Mouse (Mus musculus): ENCODE data around the gene Bri3. TPM values are rescaled to one million over a fixed set of nuclear protein-coding genes. Genes with fewer than 3 reads are reported as not detected.

The Bri3 gene
- total RNA-seq, 1 experiment from 2014 or later: 15.3 TPM

DNA sequence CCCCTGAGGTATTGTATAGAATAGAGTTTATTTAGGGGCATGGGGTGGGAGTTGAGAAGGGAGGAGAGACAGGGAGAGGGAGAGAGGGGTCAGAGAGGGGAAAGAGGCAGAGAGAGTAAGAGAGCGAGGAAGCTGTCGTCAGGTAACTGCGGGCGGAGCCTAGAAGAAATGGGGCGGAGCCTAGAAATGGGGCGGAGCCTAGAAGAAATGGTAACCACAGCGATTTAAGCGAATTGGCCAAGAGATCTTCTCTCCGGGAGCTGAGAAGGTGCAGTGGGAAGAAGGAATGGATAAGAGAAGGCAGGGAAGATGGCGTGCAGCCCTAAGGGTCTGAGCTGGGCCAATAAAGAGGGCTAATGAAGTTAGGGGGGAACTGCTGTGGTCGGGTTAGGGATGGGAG lies 18.0 kb upstream of the Bri3 start:
- ATAC-seq (replicated peaks in 1 of 2; ENCODE audit: insufficient read depth in 1 of 2, low FRiP score in 2 of 2, low TSS enrichment in 1 of 2, low read depth in 1 of 2, poor library complexity in 2 of 2, severe bottlenecking in 2 of 2): no peak

DNA sequence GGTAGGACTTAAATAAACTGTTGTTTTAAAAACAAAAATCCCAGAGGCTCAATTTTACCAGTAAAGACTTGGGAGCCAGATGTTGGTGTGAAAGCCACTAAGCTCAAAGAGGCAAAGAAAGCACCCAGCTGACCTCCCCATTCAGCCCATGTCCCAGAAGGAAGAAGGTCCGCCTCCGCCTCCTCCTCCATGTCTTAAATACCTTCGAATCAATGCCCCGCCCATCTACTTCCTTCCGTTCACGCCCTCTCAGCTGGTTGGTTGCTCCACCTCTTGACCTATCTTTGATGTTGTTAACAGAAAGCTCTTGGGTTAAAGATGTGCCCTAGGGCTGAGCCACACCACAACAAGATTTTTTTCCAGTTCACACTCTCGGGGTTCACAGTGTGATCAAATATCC lies 14.0 kb upstream of the Bri3 start:
- no peak for ATAC-seq (replicated peaks in 1 of 2; ENCODE audit: insufficient read depth in 1 of 2, low FRiP score in 2 of 2, low TSS enrichment in 1 of 2, low read depth in 1 of 2, poor library complexity in 2 of 2, severe bottlenecking in 2 of 2)

DNA sequence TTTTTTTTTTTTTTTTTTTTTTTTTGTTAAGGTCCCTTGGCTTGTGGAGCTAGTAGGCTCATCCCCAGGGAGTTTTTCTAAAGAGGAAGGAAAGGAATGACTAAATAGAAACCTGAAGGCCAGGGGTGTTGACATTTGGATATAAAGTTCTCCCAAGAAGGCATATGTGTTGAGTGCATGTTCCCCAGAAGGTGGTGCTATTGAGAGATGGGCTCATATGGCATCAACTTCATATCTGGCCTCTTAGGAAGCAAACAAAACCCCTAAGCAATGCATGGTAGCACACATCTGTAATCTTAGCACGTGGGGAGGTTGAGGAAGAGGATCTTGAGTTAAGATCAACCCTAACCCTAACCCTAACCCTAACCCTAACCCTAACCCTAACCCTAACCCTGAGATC lies 12.8 kb upstream of the Bri3 start:
- ATAC-seq (replicated peaks in 1 of 2; ENCODE audit: insufficient read depth in 1 of 2, low FRiP score in 2 of 2, low TSS enrichment in 1 of 2, low read depth in 1 of 2, poor library complexity in 2 of 2, severe bottlenecking in 2 of 2): peak; percentile 66 to 80; a peak in 3 of 4 replicates

DNA sequence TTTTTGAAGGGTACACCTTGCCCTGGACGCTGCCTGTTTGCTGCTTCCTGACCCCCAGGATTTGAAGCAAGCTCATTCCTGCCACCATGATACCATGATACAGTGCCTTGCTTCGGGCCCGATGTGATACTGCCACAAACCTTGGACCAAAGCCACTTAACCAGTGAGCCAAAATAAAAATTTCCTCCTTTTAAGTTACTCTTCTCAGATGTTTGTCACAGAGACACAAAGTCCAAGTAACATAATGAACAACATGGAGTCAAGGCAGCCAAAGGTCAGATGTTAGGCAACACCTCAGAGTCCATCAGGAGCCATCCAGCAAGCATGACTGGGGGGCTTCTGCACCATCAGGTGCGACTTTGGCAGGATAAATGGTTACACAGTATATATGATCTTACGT lies 11.7 kb upstream of the Bri3 start:
- no peak for ATAC-seq (replicated peaks in 1 of 2; ENCODE audit: insufficient read depth in 1 of 2, low FRiP score in 2 of 2, low TSS enrichment in 1 of 2, low read depth in 1 of 2, poor library complexity in 2 of 2, severe bottlenecking in 2 of 2)

DNA sequence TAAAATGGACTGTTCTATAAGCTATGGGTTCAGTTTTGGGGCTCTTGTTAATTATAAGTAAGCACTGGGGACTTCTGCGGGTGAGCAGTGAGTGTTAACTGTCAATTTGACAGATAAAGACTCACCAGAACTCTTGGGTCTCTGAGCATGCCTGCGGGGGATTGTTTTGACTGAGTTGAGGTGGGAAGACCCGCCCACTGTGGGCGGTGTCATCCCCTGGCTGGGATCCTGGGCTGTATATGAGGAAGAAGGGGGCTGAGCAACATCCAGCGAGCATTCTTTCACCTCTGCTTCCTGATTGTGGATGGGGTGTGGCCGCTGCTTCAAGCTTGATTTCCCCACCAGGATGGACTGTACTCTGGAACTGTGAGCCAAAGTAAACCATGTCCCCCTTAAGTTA lies 10.0 kb upstream of the Bri3 start:
- ATAC-seq (replicated peaks in 1 of 2; ENCODE audit: insufficient read depth in 1 of 2, low FRiP score in 2 of 2, low TSS enrichment in 1 of 2, low read depth in 1 of 2, poor library complexity in 2 of 2, severe bottlenecking in 2 of 2): no peak

DNA sequence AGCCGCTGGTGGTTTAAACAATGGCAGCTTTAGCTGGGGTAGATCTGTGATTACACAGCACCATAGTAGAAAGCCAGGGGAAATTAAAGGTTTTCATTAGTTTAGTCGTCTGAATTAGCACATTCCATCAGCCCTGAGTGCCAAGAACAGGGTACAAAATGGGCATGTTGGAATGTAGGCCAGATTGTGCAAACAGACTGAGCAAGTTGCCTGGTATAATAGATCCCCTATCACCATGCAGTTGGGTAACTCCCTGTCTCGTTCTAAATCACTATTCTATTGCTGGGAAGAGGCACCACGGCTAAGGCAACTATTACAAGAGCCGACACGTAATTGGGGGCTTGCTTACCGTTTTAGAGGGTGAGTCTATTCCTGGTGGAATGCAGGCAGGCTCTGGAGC lies 9.5 kb upstream of the Bri3 start:
- ATAC-seq (replicated peaks in 1 of 2; ENCODE audit: insufficient read depth in 1 of 2, low FRiP score in 2 of 2, low TSS enrichment in 1 of 2, low read depth in 1 of 2, poor library complexity in 2 of 2, severe bottlenecking in 2 of 2): no peak

DNA sequence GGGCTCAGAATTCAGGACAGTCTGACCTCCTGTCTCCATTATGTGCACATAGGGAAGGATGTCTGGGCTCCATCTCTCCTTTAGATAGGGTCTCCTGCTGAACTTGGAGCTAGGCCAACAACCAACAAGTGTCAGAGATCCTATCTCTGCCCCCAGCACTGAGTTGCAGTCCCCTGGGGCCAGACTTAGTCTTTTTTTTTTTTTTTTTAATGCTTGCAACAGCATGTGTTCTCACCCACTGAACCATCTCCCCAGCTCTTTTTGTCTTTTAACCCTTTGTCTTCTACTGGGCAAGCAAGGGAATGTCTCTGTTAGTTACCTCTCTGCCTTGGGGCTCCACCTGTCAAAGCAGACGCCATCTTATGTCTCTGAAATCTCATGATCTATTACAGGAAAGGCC lies 5.3 kb upstream of the Bri3 start:
- ATAC-seq (replicated peaks in 1 of 2; ENCODE audit: insufficient read depth in 1 of 2, low FRiP score in 2 of 2, low TSS enrichment in 1 of 2, low read depth in 1 of 2, poor library complexity in 2 of 2, severe bottlenecking in 2 of 2): no peak

DNA sequence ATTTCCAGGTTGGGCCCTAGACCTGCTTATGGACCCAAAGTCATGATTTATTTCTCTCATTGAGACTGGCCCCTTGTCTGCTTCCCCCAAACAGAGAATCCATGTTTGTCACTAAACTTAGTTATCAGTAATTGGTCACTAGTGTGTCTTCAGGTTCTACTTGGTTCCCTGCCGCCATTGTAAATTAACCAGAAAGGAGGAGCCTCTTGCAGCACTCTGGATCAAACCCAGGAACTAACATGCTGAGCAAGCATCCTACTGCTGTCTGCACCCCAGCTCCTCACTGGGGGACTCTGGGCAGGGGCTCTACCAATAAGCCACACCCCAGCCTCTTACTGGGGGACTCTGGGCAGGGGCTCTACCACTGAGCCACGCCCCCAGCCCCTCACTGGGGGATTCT lies 1.4 kb downstream of the Bri3 start:
- ATAC-seq (replicated peaks in 1 of 2; ENCODE audit: insufficient read depth in 1 of 2, low FRiP score in 2 of 2, low TSS enrichment in 1 of 2, low read depth in 1 of 2, poor library complexity in 2 of 2, severe bottlenecking in 2 of 2): no peak

DNA sequence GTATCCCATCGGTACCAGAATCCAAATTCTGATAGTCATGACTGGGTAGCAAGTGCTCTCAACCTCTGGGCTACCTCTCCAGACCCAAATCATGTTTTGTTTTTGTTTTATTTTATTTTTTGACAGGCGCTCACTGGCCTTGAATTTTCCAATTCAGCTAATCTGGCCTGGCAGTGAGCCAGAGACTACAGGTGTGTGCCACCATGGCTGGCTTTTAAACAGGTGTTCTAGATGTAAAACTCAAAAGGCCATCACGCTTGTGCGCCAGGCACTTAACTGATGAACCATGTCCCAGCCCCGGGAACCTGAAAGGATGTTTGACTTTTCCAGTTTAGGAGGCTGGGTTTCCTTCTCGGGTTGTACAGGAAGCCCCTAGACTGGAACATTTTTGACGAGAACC lies 2.4 kb downstream of the Bri3 start:
- no peak for ATAC-seq (replicated peaks in 1 of 2; ENCODE audit: insufficient read depth in 1 of 2, low FRiP score in 2 of 2, low TSS enrichment in 1 of 2, low read depth in 1 of 2, poor library complexity in 2 of 2, severe bottlenecking in 2 of 2)

DNA sequence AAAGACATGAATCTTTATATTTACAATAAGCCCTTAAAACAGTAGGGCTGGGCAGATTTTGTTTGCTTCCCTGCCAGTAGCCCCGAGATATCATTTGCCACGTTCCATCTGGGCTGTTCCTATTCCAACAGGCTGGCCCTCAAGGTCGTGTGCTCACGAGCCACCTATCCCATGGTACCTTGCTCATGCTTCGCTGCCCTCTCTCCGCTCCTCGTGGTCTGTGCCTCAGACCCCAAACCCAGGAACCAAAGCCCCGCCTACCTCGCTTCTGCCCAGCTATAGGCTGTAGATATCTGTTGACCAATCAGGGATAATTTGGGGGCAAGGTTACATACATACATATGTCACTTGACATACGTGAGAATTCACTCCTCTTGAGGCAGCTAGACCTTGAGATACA lies 3.1 kb downstream of the Bri3 start:
- ATAC-seq (replicated peaks in 1 of 2; ENCODE audit: insufficient read depth in 1 of 2, low FRiP score in 2 of 2, low TSS enrichment in 1 of 2, low read depth in 1 of 2, poor library complexity in 2 of 2, severe bottlenecking in 2 of 2): no peak

DNA sequence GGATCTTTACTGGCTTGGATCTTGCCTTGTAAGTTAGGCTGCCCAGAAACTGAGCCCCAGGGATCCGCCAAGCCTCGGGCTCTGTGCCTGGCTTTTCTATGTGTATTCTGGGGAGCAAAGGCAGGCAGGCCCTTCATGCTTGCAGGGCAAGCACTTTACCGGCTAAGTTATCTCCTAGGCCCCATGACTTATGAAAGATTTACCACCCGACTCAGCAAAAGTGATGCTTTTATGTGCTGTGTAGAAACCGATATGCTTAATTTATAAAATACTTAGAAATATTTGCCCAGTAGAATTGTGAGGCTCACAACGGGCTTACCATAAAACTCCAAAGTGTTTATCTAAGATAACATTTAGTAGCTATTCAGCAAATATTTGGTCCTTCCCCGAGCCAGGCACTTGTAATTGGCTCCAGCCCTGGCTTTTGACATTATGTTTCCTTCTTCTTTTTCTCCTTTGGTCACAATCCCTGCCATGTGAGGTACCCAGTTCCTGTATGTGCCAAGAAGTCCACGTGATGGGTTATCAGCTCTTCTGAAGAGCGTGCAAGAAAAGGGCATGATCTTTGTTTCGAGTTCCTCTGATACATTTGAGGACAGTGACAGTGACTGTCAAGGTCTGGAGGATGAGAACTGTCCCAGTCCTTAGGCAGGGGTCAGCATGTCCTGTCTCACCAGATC lies 3.8 kb downstream of the Bri3 start:
- ATAC-seq (replicated peaks in 1 of 2; ENCODE audit: insufficient read depth in 1 of 2, low FRiP score in 2 of 2, low TSS enrichment in 1 of 2, low read depth in 1 of 2, poor library complexity in 2 of 2, severe bottlenecking in 2 of 2): peak; percentile 71 to 72

DNA sequence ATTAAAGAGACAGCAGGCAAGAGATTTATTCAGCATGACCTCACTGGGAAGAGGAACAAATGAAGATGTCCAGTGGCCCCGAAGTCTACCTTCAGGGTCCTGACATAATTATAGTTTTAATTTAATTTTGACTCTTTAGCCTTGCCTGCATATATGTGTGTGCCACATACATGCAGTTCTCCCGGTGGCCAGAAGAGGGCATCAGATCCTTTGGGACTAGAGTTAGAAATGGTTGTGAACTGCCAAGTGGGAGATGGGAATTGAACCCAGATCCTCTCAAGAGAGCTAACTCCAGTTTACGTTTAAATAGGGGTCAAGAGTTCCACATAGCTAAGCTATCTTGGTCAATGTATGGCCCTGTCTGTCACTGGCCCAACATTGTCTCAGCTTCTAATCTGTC lies 5.6 kb downstream of the Bri3 start:
- no peak for ATAC-seq (replicated peaks in 1 of 2; ENCODE audit: insufficient read depth in 1 of 2, low FRiP score in 2 of 2, low TSS enrichment in 1 of 2, low read depth in 1 of 2, poor library complexity in 2 of 2, severe bottlenecking in 2 of 2)

DNA sequence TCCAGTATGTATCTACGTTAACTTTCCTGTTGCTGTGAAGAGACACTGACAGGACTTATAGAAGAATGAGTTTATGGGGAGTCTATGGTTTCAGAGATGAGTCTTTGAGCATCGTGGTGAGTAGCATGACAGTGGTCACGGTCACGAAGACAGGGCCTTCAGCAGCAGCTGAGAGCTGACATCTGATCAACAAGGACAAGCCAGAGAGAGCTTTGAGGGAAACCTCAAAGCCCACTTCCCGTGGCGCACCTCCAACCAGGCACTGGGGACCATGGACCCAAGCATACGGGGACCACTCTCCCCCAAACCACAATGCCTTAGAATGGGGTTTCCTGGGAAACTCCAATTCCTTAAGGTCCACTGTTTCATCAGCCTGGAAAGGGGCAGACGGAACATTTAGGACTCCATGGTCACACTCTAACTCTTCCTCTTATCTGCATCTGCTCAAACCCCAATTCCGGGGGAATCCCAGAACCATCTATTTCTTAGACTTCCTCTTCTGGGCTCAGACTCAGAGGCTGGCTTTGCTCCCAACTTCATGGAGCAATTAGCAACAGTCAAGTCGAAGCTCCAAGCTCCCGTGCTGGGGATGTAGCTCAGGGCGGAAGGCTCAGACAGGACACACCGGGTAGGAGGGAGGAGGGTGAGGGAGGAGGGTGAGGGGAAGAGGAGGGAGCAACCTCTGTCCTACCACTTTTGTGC lies 7.8 kb downstream of the Bri3 start:
- ATAC-seq (replicated peaks in 1 of 2; ENCODE audit: insufficient read depth in 1 of 2, low FRiP score in 2 of 2, low TSS enrichment in 1 of 2, low read depth in 1 of 2, poor library complexity in 2 of 2, severe bottlenecking in 2 of 2): peak; percentile 18 to 29; a peak in 2 of 4 replicates

DNA sequence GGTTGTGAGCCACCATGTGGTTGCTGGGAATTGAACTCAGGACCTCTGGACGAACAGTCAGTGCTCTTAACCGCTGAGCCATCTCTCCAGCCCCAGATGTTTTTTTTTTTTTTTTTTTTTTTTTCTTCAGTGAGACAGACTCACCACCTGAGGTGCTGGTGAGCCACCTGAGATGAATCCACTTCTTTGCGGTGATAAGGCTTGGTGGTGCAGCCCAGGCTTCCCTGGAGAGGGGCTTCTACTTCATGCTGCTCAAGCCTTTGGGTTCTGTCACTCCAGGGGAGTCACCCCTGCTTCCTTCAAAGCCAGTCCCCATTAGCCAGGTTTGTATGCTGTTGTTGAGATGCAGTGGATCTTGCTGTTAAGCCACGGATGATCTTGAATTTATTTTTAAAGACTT lies 9.0 kb downstream of the Bri3 start:
- no peak for ATAC-seq (replicated peaks in 1 of 2; ENCODE audit: insufficient read depth in 1 of 2, low FRiP score in 2 of 2, low TSS enrichment in 1 of 2, low read depth in 1 of 2, poor library complexity in 2 of 2, severe bottlenecking in 2 of 2)

DNA sequence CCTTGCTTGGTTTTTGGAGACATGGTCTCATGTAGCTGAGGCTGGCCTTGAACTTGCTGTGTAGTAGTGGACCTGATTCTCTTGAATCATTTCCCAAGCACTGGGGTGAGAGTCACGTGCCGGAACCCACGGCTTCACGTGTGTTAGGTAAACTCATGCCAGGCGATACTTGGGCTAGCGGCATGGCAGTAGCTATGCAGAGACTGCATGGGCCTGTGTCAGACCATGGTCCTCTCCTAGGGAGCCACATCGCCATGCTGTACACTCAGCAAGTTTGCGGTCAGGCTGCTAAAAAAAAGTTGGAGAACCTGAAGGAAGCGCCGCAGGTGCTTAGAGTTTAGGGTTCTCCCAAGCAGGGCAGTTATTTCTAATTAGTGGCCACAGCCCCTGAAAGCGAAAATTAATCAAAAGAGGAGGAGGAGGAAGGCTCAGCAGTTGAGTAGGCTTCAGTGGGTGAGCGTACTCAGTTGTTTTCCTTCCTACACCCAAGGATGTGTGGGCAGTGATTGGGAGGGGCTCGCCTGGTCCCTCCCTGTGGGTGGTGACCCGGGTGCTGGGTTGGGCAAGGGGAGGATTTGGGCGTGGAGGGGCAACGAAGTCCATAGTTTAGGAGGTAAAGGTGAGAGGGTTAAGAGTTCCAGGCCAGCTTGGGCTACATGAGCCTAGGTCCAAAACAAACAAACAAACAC lies 10.0 kb downstream of the Bri3 start:
- ATAC-seq (replicated peaks in 1 of 2; ENCODE audit: insufficient read depth in 1 of 2, low FRiP score in 2 of 2, low TSS enrichment in 1 of 2, low read depth in 1 of 2, poor library complexity in 2 of 2, severe bottlenecking in 2 of 2): peak; percentile 37 to 46; a peak in 3 of 4 replicates

DNA sequence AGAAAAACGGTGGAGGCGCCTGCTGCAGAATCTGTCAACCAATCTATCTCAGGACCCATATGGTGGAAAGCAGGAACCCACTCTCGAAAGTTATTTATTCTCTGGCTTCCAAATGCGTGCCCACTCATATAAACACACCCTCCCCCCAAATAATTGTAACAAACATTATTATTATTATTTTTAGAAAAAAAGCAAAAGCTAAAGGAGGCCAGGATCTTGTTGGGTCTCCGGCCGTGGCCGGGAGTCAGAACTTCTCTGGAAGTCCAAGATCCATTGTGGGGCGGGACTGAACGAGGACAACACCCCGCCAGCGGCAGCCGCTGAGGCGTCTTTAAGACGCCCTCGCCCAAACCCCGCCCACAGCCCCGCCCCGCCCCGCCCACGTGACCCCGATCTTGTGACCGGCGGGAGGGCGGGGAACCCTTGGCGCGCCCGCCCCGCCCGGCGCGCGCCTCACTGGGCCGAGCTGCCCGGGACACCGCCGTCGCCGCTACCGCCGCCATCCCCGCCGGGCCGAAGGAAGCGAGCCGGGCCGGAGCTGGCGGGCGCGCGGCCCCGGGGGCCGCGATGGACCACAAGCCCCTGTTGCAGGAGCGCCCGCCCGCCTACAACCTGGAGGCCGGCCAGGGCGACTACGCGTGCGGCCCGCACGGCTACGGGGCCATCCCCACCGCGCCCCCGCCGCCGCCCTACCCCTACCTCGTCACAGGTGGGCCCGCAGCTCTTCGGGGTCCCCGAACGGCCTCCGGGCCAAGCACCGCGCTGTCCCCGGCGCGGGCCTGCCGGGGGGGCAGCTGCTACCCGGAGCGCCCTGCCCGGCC lies 10.8 kb downstream of the Bri3 start:
- ATAC-seq (replicated peaks in 1 of 2; ENCODE audit: insufficient read depth in 1 of 2, low FRiP score in 2 of 2, low TSS enrichment in 1 of 2, low read depth in 1 of 2, poor library complexity in 2 of 2, severe bottlenecking in 2 of 2): peak; percentile 34 to 43; a peak in 3 of 4 replicates

DNA sequence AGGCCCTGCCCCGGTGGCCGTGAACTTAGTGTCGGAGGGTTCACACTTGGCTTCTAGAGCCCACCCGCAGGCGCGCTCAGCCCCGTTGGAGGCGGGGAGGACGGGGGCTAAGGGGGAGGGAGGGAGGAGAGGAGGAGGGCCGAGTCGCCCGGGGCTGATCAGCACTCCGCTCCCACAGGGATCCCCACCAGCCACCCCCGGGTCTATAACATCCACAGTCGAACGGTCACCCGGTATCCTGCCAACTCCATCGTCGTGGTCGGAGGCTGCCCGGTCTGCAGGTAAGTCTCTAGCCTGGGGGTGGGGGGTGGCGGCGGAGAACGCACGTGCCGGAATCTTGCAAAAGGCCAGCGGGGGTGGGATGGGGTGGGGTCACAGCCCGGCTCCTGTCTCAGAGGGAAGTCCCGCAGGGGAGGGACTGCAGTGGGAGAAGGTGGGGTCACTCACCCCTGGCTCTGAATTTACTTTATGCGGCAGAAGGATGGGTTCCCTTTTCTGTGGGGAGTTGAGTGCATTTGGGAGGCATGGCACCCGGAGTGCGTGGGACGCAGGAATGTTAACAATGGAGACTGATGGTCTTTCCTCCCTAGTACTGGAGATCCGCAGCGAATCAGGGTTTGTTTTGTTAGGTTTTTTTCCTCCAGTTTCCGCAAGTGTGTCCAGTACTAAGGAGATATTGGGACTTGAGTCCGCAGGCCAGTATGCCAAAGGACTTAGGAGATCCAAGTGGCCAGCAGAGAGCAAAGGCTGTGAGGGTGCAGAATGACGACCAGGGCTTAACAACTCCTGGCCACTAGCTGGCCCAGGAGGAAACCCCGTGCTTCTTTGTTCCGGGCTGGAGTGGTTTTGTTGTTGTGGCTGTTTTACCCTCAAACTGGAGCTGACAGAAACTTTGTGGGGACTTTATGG lies 11.6 kb downstream of the Bri3 start:
- ATAC-seq (replicated peaks in 1 of 2; ENCODE audit: insufficient read depth in 1 of 2, low FRiP score in 2 of 2, low TSS enrichment in 1 of 2, low read depth in 1 of 2, poor library complexity in 2 of 2, severe bottlenecking in 2 of 2): peak; percentile 36 to 58; a peak in 3 of 4 replicates

Measured in hematopoietic stem cell, adult 5-6 weeks (primary cell).